Mouse (Mus musculus) embryonic facial prominence, embryonic 12.5 days (tissue): Measurements from ENCODE around the gene Npy1r. TPM values are rescaled to one million over a fixed set of nuclear protein-coding genes. Genes with fewer than 3 reads are reported as not detected.
A peak's percentile ranks its signal among the peaks of the same experiment; 100 is the strongest.

Source experiments
- ATAC-seq: fragments of 200-750 bp; cut with Nextera tagmentation; 2 replicates; pipeline ENCODE4 v1.8.0; 2017; ENCODE audit not compliant: insufficient number of reproducible peaks, insufficient read depth, low FRiP score, low TSS enrichment
- H3K27ac ChIP-seq: fragments of 300-500 bp; sonication (generic); 2 replicates; pipeline ENCODE4 v1.5.1; 2016; ENCODE audit warnings: mild to moderate bottlenecking
- H3K27me3 ChIP-seq: fragments of 300-500 bp; sonication (generic); 2 replicates; pipeline ENCODE4 v1.6.1; 2016; ENCODE audit warnings: mild to moderate bottlenecking, moderate library complexity
- H3K36me3 ChIP-seq: fragments of 300-500 bp; sonication (generic); 2 replicates; pipeline ENCODE4 v1.6.1; 2016; ENCODE audit warnings: mild to moderate bottlenecking
- H3K4me1 ChIP-seq: fragments of 300-500 bp; sonication (generic); 2 replicates; pipeline ENCODE4 v1.6.1; 2016
- H3K4me2 ChIP-seq: fragments of 300-500 bp; sonication (generic); replicated peaks from 2 replicates; pipeline ENCODE4 v1.6.1; 2016; ENCODE audit warnings: mild to moderate bottlenecking, moderate library complexity
- H3K4me3 ChIP-seq: fragments of 300-500 bp; sonication (generic); 2 replicates; pipeline ENCODE4 v1.5.1; 2016; ENCODE audit warnings: mild to moderate bottlenecking
- H3K9ac ChIP-seq: fragments of 300-500 bp; sonication (generic); 2 replicates; pipeline ENCODE4 v1.6.1; 2016; ENCODE audit warnings: mild to moderate bottlenecking, moderate library complexity
- H3K9me3 ChIP-seq: fragments of 300-500 bp; sonication (generic); 2 replicates; pipeline ENCODE4 v1.6.1; 2016; ENCODE audit warnings: mild to moderate bottlenecking, moderate library complexity
- WGBS: fragments of 180-500 bp; shearing (Covaris S2); methylation state at CpG from one replicate; pipeline ENCODE4 v1.1.7; 2016; 5-methylcytosine and 5-hydroxymethylcytosine counted together
- polyA plus RNA-seq: library from polyadenylated mRNA; unstranded; fragments of >200 nt; fragmentation: Nextera tagmentation; extraction: Ambion mirVana; gene quantifications from 2 replicates; pipeline ENCODE4 v1.2.1, GENCODE M21; 2016

The Npy1r gene
- 1.7 and 2.4 TPM in 2 replicates for polyA plus RNA-seq

GRCm38 (mm10) chr8:66696970-66697843 is at the start of gene Npy1r:
Gene Npy1r, plus strand, starts transcription at chr8:66697192.
- H3K4me2 ChIP-seq: peak within 1 kb of the TSS; percentile 53
- peak; percentile 58; the same call in 1 of the 2 replicates for ATAC-seq
- peaks cover 3% of the 10 kb centered on the region; the same call in 1 of the 2 replicates for H3K4me1 ChIP-seq
- no peak within 1 kb of the TSS for H3K27ac ChIP-seq
- H3K9me3 ChIP-seq: no peaks in the 10 kb centered on the region
- peak within 1 kb of the TSS; percentile 36 for H3K4me3 ChIP-seq
- H3K36me3 ChIP-seq: no peaks in the 10 kb centered on the region
- H3K27me3 ChIP-seq: peaks cover 38% of the 10 kb centered on the region
- WGBS: under 1% methylated on average over 30 of the region's 30 CpGs
- 0 out of 2 replicates have a peak within 1 kb of the TSS, but pooled peaks have one; percentile 12 for H3K9ac ChIP-seq

- Histone ChIP-seq H3K4me2 (no peak overlapping the region), H3K9me3 (no peaks in the 10 kb centered on the region), H3K4me1 (no peaks in the 10 kb centered on the region), H3K36me3 (no peaks in the 10 kb centered on the region), H3K27me3 (peaks cover 3% of the 10 kb centered on the region), H3K4me3 (no peak overlapping the region), H3K27ac (no peak overlapping the region), H3K9ac (no peak overlapping the region)
- no peak for ATAC-seq
- WGBS: 84% methylated on average over 2 of the region's 2 CpGs
These were observed 15.7 kb upstream of the Npy1r start for GRCm38 (mm10) chr8:66681261-66681660.

DNA sequence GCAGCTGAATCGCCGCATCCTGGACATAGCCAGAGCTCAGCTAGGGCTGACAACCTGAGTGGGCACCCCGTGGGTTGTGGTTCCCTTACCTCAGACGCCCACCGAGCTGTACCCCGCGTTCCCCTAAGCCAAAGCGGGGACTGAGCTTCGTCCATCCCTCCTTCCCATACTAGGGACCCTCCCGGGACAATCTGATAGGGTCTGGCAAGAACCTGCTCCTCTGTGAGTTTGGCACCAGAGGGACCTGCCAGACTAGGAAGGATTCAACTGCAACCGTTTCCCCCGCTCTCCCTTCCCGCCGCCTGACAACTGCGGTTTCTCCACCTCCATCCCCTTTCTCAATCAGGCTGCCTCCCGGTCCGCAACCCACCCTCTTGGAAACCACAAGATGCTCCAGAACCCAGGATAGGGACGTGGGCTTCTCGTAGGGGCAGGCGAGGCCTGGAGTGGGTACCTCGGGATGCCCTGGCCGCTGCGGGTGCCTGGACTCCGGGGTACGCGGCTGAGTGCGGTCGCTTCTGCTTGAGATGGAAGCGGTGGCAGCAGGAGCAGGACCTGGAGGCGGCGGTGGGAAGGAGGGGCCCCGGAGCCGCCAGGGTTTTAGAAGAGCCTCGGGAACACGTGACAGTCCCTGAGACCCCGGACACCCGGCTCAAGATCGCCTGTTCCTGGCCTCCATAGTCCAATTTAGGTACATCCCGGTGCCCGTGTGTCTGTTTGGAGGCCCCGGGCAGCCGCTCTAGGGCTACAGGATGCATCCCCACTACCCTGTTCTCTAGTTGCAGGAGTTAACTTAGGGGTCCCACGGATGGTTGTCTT is 9.3 kb upstream of the Npy1r start, which contains the start of gene Npy5r:
Npy5r (minus strand) TSS at position 618 of the 819 bp plus-strand sequence.
- Histone ChIP-seq H3K9me3 (no peaks in the 10 kb centered on the region), H3K27ac (no peak within 1 kb of the TSS), H3K4me3 (peak within 1 kb of the TSS; percentile 43), H3K4me2 (peak within 1 kb of the TSS; percentile 85), H3K9ac (peak within 1 kb of the TSS; percentile 38), H3K4me1 (no peaks in the 10 kb centered on the region), H3K36me3 (no peaks in the 10 kb centered on the region), H3K27me3 (peaks cover 39% of the 10 kb centered on the region)
- 1% methylated on average over 43 of the region's 43 CpGs for WGBS
- ATAC-seq: no peak

- H3K4me2 ChIP-seq: peak overlapping the region; percentile 85
- 32% methylated on average over 6 of the region's 6 CpGs for WGBS
- no peaks in the 10 kb centered on the region for H3K36me3 ChIP-seq
- peaks cover 39% of the 10 kb centered on the region for H3K27me3 ChIP-seq
- no peaks in the 10 kb centered on the region for H3K4me1 ChIP-seq
- H3K9me3 ChIP-seq: no peaks in the 10 kb centered on the region
- no peak overlapping the region for H3K9ac ChIP-seq
- ATAC-seq: no peak
- H3K4me3 ChIP-seq: peak overlapping the region; percentile 43
- no peak overlapping the region for H3K27ac ChIP-seq
These were observed 8.6 kb upstream of the Npy1r start for GRCm38 (mm10) chr8:66688395-66688794.

- no peak overlapping the region for H3K4me3 ChIP-seq
- WGBS: 44% methylated on average over 4 of the region's 4 CpGs
- no peak for ATAC-seq
These were observed 8.2 kb upstream of the Npy1r start for GRCm38 (mm10) chr8:66688799-66689198.

DNA sequence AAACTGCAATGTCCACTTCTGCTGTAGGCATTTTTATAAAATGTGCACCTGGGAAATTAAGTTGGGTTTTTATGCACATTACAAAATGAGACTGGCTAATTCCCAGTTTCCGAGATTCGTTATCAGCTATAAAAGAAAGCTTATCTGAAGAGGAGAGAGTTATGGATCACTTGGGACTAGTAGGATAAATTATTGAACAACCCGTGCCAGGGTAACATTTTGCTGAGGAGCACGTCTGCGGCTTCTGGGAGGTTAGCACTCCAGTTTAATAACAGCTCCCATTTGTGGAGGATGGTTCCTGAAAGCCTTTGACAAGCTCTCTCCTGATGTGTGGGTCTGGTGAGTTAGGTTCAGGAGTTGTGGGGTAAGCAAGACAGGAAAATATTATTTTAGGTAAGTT is 6.6 kb upstream of the Npy1r start:
- 81% methylated on average over 5 of the region's 5 CpGs for WGBS
- no peak for ATAC-seq
- peaks cover 42% of the 10 kb centered on the region for H3K27me3 ChIP-seq

More at GRCm38 (mm10) chr8:66688799-66689198, 8.2 kb upstream of the Npy1r start:
- Histone ChIP-seq H3K4me1 (no peaks in the 10 kb centered on the region), H3K9ac (no peak overlapping the region), H3K27me3 (peaks cover 39% of the 10 kb centered on the region), H3K36me3 (no peaks in the 10 kb centered on the region), H3K4me2 (no peak overlapping the region), H3K27ac (no peak overlapping the region), H3K9me3 (no peaks in the 10 kb centered on the region)

GRCm38 (mm10) chr8:66698011-66698410 is 1.0 kb downstream of the Npy1r start:
- peak overlapping the region; percentile 36 for H3K4me3 ChIP-seq
- H3K4me2 ChIP-seq: peak overlapping the region; percentile 53
- peaks cover 38% of the 10 kb centered on the region for H3K27me3 ChIP-seq
- no peak overlapping the region for H3K27ac ChIP-seq
- H3K9me3 ChIP-seq: no peaks in the 10 kb centered on the region
- no peak for ATAC-seq
- H3K9ac ChIP-seq: no peak overlapping the region
- whole genome bisulfite sequencing: 5% methylated on average over 7 of the region's 7 CpGs
- H3K4me1 ChIP-seq: peaks cover 3% of the 10 kb centered on the region; the same call in 1 of the 2 replicates
- no peaks in the 10 kb centered on the region for H3K36me3 ChIP-seq

More for the DNA sequence above, 6.6 kb upstream of the Npy1r start:
- H3K4me1 ChIP-seq: no peaks in the 10 kb centered on the region
- H3K9me3 ChIP-seq: no peaks in the 10 kb centered on the region
- H3K36me3 ChIP-seq: no peaks in the 10 kb centered on the region
- H3K27ac ChIP-seq: no peak overlapping the region
- H3K9ac ChIP-seq: no peak overlapping the region
- H3K4me2 ChIP-seq: no peak overlapping the region
- H3K4me3 ChIP-seq: no peak overlapping the region

GRCm38 (mm10) chr8:66698782-66699181 is 1.8 kb downstream of the Npy1r start:
- Histone ChIP-seq H3K9me3 (no peaks in the 10 kb centered on the region), H3K27me3 (peaks cover 38% of the 10 kb centered on the region), H3K27ac (no peak overlapping the region), H3K4me1 (peaks cover 3% of the 10 kb centered on the region; the same call in 1 of the 2 replicates), H3K36me3 (no peaks in the 10 kb centered on the region), H3K4me2 (peak overlapping the region; percentile 53; the same call in 1 of the 2 replicates), H3K9ac (no peak overlapping the region), H3K4me3 (no peak overlapping the region)
- ATAC-seq: no peak
- WGBS: 68% methylated on average over 7 of the region's 7 CpGs

GRCm38 (mm10) chr8:66714324-66714975 is 17.5 kb downstream of the Npy1r start:
- Histone ChIP-seq H3K4me3 (no peak overlapping the region), H3K4me1 (no peaks in the 10 kb centered on the region), H3K27ac (no peak overlapping the region), H3K9me3 (no peaks in the 10 kb centered on the region), H3K27me3 (no peaks in the 10 kb centered on the region), H3K36me3 (no peaks in the 10 kb centered on the region), H3K9ac (no peak overlapping the region), H3K4me2 (no peak overlapping the region)
- WGBS: 88% methylated on average over 7 of the region's 7 CpGs
- no peak for ATAC-seq

DNA sequence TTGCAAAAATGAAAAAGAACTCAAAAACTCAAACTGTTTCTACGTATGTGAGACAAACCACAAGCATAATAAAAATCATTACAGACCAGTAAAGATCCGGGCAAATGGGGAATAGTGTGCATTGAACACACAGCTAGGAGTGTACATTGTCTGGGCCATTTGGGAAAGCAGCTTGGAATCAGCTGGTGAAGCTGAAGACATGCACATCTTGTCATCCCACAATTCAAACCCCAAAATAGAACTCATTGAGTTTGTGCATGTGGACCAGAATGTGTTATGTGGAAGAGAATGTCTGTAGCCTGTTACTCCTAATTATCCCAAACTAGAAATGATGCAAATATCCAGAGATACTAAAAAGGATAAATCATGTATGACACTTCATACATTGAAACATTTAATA is 25.8 kb downstream of the Npy1r start:
- Histone ChIP-seq H3K9ac (no peak overlapping the region), H3K4me1 (no peaks in the 10 kb centered on the region), H3K27me3 (no peaks in the 10 kb centered on the region), H3K4me3 (no peak overlapping the region), H3K9me3 (no peaks in the 10 kb centered on the region), H3K4me2 (no peak overlapping the region), H3K27ac (no peak overlapping the region), H3K36me3 (no peaks in the 10 kb centered on the region)
- 93% methylated on average over 2 of the region's 2 CpGs for WGBS
- no peak for ATAC-seq

DNA sequence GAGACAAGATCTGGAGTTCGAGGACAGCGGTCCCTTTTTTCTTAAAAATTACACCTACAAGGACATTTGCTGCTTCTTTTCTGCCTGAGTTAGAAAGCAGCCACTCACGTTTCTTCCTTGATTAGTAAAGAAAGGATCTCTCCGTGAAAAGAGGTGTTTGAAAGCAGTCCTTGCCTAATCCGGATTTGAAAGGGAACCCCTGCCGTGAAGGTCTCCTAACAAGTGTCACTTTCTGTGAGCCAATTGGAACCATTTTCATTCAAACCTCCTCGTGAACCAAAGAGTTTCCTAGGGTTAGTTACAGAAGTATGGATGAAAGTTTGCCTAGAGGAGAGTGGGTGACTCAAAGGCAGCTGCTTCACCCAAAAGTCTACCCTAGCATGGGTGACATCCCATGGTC is 32.5 kb downstream of the Npy1r start:
- H3K9me3 ChIP-seq: no peaks in the 10 kb centered on the region
- ATAC-seq: no peak
- H3K4me2 ChIP-seq: no peak overlapping the region
- H3K4me1 ChIP-seq: no peaks in the 10 kb centered on the region
- 30% methylated on average over 7 of the region's 7 CpGs for WGBS
- no peak overlapping the region for H3K4me3 ChIP-seq
- H3K27me3 ChIP-seq: no peaks in the 10 kb centered on the region
- no peak overlapping the region for H3K27ac ChIP-seq
- no peak overlapping the region for H3K9ac ChIP-seq
- no peaks in the 10 kb centered on the region for H3K36me3 ChIP-seq
